Mouse (Mus musculus) testis, adult 2 months (tissue): Measurements from ENCODE around the gene Rapgef5. TPM values are rescaled to one million over a fixed set of nuclear protein-coding genes. Genes with fewer than 3 reads are reported as not detected.

Experiments
- H3K27ac ChIP-seq: fragments of 200-500 bp; 2 replicates; pipeline ENCODE4 v1.5.1; 2012; ENCODE audit warnings: low read depth, low read length; ENCODE audit not compliant: control insufficient read depth, insufficient read depth
- H3K27me3 ChIP-seq: fragments of 200-500 bp; 2 replicates; pipeline ENCODE4 v1.6.1; 2012; ENCODE audit warnings: mild to moderate bottlenecking, low read length, moderate library complexity; ENCODE audit not compliant: control insufficient read depth, insufficient read depth
- H3K36me3 ChIP-seq: fragments of 200-500 bp; 2 replicates; pipeline ENCODE4 v1.6.1; 2012; ENCODE audit warnings: mild to moderate bottlenecking, low read length; ENCODE audit not compliant: control insufficient read depth, insufficient read depth
- H3K4me1 ChIP-seq: fragments of 200-500 bp; 2 replicates; pipeline ENCODE4 v1.6.1; 2012; ENCODE audit warnings: low read length; ENCODE audit not compliant: control insufficient read depth, insufficient read depth
- H3K4me3 ChIP-seq: fragments of 200-500 bp; 2 replicates; pipeline ENCODE4 v1.5.1; 2012; ENCODE audit warnings: low read depth, mild to moderate bottlenecking, low read length, moderate library complexity, mixed read lengths; ENCODE audit not compliant: control insufficient read depth
- CTCF ChIP-seq: fragments of 200-500 bp; IDR thresholded peaks from 2 replicates; pipeline ENCODE4 v1.5.1; 2012; ENCODE audit warnings: low read depth, mild to moderate bottlenecking, inconsistent platforms, low read length, moderate library complexity; ENCODE audit not compliant: control insufficient read depth, insufficient read depth, insufficient replicate concordance
- POLR2A ChIP-seq: fragments of 200-500 bp; IDR thresholded peaks from 2 replicates; pipeline ENCODE4 v1.6.1; 2012; ENCODE audit warnings: low read depth, mild to moderate bottlenecking, inconsistent platforms, low read length, moderate library complexity; ENCODE audit not compliant: control insufficient read depth
- polyA plus RNA-seq: library from polyadenylated mRNA; depleted of rRNA; stranded (reverse); fragments of >200 nt; gene quantifications from 2 replicates; pipeline ENCODE4 v1.2.3, GENCODE M21; 2012

Rapgef5 gene
- polyA plus RNA-seq, 1 experiment = 5.8 TPM

DNA sequence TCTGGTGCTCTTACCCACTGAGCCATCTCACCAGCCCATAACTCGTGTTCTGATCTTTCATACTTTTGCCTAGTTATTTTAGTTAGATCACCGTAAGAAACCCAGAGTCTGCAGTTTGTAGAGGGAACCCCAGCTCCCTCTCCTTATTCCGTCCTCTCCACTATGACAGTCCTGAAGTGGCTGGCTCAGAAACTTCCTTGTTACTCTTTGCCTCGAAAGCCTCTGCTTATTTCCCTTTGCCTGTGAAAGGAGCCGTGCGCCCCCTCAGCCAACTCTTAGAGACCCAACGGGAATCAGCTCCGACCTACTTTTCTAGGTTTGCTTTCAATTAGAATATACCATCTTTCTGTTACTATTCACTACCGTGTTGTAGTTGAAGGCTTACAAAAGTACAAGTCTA is 186.6 kb downstream of the Rapgef5 start:
- no peak overlapping the region for H3K4me3 ChIP-seq
- TF ChIP-seq CTCF (no peak), POLR2A (no peak)
- no peak overlapping the region for H3K27ac ChIP-seq
- no peaks in the 10 kb centered on the region for H3K36me3 ChIP-seq
- H3K27me3 ChIP-seq = no peaks in the 10 kb centered on the region
- H3K4me1 ChIP-seq = no peaks in the 10 kb centered on the region

DNA sequence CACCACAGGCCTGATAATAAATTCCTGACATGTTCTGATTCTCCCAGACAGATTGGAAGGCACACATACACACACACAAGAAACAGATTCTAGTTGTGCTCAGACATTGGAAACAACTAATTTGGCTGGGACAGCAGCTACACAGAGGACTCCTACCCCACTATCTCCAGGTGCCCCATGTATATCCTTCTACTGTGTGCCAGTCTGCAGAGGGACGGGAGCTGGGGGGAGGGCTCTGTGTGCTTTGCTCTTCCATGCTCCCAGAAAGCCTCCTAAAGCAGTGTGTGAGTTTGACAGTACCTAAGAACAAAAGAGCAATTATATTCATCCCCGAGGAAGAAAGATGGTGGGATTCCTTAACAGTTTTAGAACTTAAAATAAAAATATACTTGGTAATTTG is 187.1 kb downstream of the Rapgef5 start:
- TF ChIP-seq POLR2A = no peak
- no peak for TF ChIP-seq CTCF
- H3K36me3 ChIP-seq = no peaks in the 10 kb centered on the region
- H3K27me3 ChIP-seq = no peaks in the 10 kb centered on the region
- no peak overlapping the region for H3K27ac ChIP-seq
- H3K4me3 ChIP-seq = no peak overlapping the region
- no peaks in the 10 kb centered on the region for H3K4me1 ChIP-seq

DNA sequence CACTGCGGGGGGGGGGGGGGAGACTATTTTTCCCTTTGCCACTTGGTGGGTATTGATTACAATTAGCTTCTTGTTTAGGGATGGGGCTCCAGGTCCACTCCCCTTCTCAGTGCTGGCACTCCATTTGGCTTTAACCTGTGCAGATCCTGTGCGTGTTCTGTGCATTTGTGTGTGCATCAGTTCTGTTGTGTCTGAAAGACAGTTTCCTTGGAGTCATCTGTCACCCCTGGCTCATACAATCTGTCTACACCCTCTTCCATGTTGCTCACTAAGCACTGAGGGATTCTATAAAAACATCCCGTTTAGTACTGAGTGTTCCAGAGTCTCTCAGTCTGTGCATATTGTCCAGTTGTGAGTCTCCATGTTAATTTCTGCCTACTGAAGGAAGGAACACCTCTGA is 189.0 kb downstream of the Rapgef5 start:
- H3K4me1 ChIP-seq = no peaks in the 10 kb centered on the region

DNA sequence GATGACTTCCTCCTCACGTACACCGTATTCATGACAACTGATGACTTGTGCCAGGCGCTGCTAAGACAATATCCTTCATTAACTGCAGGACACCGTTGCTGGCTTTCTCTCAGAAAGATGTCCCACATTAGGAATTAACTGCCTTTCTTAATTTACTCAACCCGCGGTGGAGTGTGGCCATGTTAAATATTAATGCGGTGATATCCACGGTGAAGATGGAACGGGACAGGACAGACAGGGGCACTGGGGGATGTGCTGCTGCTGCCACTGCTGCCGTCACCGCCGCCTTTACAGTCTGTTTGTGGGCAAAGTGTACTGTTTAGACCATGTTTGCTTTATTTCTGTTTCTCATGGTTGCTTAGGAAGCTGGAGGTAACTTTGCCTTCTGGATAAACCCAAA is 193.0 kb downstream of the Rapgef5 start:
- TF ChIP-seq CTCF (no peak), POLR2A (no peak)
- Histone ChIP-seq H3K4me1 (no peaks in the 10 kb centered on the region), H3K4me3 (no peak overlapping the region), H3K36me3 (no peaks in the 10 kb centered on the region), H3K27ac (no peak overlapping the region), H3K27me3 (no peaks in the 10 kb centered on the region)

More for the DNA sequence above, 189.0 kb downstream of the Rapgef5 start:
- no peaks in the 10 kb centered on the region for H3K36me3 ChIP-seq
- no peak overlapping the region for H3K27ac ChIP-seq
- no peaks in the 10 kb centered on the region for H3K27me3 ChIP-seq
- no peak for TF ChIP-seq POLR2A
- no peak overlapping the region for H3K4me3 ChIP-seq

DNA sequence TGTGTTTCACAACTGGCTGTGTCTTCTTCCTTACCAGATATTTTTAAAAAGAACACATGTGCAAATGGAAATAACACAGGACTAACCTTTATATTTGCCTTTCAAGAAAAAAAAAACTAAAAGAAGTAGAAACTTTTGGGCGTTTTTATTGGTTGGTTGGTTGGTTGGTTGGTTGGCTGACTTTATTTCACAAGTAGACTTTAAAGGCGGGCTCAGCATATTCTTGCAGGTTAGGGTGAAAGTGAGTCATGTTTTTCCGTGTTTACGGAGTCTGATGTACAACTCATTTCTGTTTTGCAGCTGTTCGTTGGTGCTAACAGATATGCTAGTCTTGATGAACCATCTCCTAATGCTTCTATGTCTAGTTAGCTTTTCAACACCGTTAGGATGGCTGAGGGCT is 196.2 kb downstream of the Rapgef5 start:
- no peak overlapping the region for H3K27ac ChIP-seq

DNA sequence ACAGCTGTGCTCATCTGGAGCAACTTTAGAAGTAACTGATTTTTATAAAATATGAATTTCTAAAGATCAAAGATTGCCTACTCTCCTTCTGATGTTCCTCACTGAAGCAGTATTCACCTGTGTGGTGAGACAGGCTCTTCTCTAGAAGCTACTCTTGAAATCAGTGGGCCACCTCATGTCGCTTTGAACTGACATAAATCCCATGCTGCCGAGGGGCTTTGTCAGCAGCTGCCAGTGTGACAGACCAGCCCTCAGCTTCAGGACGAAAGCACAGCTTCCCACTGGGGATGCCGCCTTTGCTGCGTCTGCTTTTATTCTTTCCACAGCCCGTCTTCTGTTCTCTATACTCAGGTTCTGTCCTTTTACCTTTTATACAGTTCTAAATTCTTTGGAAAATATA is 197.3 kb downstream of the Rapgef5 start:
- no peak overlapping the region for H3K27ac ChIP-seq
- no peak overlapping the region for H3K4me3 ChIP-seq
- no peak for TF ChIP-seq POLR2A
- no peak for TF ChIP-seq CTCF
- no peaks in the 10 kb centered on the region for H3K36me3 ChIP-seq
- no peaks in the 10 kb centered on the region for H3K4me1 ChIP-seq
- H3K27me3 ChIP-seq = no peaks in the 10 kb centered on the region

More for the DNA sequence above, 196.2 kb downstream of the Rapgef5 start:
- Histone ChIP-seq H3K27me3 (no peaks in the 10 kb centered on the region), H3K4me3 (no peak overlapping the region), H3K36me3 (no peaks in the 10 kb centered on the region), H3K4me1 (no peaks in the 10 kb centered on the region)
- TF ChIP-seq POLR2A (no peak), CTCF (no peak)

DNA sequence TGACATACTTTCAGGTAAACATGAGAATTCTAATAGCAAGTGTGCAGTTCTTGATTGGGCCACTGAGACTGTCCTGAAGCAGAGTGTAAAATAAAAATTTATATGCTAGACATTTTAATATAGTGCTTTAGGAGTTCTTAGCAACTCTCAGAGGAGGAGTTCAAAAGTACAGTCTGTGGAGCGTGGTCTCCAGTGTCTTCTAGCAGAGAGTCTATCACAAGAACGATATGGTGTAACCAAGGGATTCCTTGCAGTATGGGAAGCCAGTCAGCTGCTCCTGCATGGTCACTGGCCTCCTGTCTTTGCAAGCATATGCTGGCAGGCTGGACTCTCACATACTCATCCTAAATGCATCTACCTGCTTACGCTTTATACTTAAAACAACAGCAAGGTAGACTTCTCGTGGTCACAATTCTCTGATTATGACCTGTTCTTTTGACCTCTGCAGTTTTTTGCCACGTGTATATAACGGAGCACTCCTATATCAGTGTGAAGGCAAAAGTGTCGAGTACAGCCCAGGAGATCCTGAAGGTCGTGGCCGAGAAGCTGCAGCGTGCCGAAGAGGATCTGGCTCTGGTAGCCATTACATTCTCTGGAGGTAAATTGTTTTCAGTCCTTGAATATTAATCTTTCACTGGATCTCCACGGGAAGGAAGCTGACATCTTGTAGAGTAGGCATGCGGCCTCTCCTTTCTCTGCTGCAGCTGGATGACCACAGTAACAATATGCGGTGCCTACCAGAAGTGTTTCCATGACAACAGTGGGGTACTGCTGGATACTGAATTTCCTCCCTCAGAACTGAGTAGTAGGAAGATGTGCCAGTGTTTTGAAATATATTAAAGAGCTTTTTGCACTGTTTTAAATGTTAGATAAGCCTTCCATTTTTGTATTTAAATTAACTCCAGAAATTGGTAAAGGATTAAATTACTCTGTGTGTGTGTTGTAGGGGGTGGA is 204.8 kb downstream of the Rapgef5 start:
- H3K36me3 ChIP-seq = no peaks in the 10 kb centered on the region
- no peaks in the 10 kb centered on the region for H3K27me3 ChIP-seq
- H3K4me3 ChIP-seq = no peak overlapping the region
- no peaks in the 10 kb centered on the region for H3K4me1 ChIP-seq
- TF ChIP-seq CTCF = no peak
- TF ChIP-seq POLR2A = no peak
- H3K27ac ChIP-seq = no peak overlapping the region

DNA sequence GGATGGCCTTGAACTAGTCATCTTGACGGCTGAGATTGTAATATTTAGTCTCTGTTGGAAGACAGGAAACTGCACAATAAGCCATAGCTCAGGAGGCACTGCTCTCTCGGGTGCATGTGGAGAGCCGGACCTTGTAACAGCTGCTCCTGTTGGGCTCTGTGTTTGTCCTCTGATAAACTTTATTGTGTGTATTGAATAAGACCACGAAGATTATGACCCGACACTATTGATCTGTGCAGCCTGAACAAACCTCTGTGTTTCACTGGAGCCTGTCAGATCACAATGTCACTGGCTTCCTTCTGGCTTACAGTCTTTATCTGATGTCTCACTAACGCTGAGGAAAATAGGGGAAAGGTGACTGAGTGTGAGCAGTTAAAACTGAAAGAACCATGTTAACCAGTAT is 205.5 kb downstream of the Rapgef5 start:
- TF ChIP-seq CTCF (no peak), POLR2A (no peak)
- H3K27ac ChIP-seq = no peak overlapping the region; the same call in 1 of the 2 replicates

More for the DNA sequence above, 205.5 kb downstream of the Rapgef5 start:
- Histone ChIP-seq H3K27me3 (no peaks in the 10 kb centered on the region), H3K4me1 (no peaks in the 10 kb centered on the region), H3K36me3 (no peaks in the 10 kb centered on the region), H3K4me3 (no peak overlapping the region)
